Mouse (Mus musculus): ENCODE data around the gene Olig3. TPM values are rescaled to one million over a fixed set of nuclear protein-coding genes. Genes with fewer than 3 reads are reported as not detected.
"Not testable (repeated sequence)": the region's sequence is repeated elsewhere in the genome, so short reads cannot be mapped to it uniquely, and the experiment has no call there.

Olig3 gene
- total and polyA plus RNA-seq, 2 experiments = not detected

DNA sequence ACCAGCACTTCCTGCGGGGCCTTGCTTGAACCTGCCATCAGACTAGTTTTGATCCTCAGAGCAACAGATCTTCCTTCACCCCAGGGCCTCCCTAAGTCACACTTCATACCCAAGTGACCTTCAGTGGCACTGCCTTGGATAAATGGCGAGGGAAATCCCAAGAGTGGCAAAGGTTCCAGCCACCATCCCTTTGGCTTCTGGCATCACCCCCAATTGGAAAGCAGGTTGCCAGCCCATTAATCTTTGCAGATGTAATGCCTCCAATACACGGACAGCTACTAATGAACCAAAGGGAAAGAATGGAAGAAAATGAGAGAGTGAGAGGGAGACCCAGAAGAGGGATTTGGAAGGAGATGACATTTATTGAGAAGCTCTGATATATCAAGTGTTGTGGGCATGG lies 18.0 kb downstream of the Olig3 start:
- no peak for DNase-seq (ENCODE audit: extremely low read depth, low read depth, low spot score)
- Histone ChIP-seq H3K79me2 (ENCODE audit: control insufficient read depth, insufficient read depth, low read length) (no peaks in the 10 kb centered on the region), H3K27ac (replicated peaks; ENCODE audit: insufficient read depth, low read depth, low read length) (no peak overlapping the region), H3K9ac (ENCODE audit: low read depth, low read length) (no peak overlapping the region), H3K36me3 (ENCODE audit: control insufficient read depth, insufficient read depth, low read length) (no peaks in the 10 kb centered on the region), H3K27me3 (ENCODE audit: control insufficient read depth, insufficient read depth, low read length) (no peaks in the 10 kb centered on the region), H3K4me3 (ENCODE audit: insufficient read depth, low read depth, low read length) (no peak overlapping the region), H3K4me1 (ENCODE audit: control insufficient read depth, insufficient read depth, low read length) (no peaks in the 10 kb centered on the region)
- TF ChIP-seq CTCF (IDR thresholded peaks at IDR 0.05; ENCODE audit: low read depth, low read length) (no peak), POLR2A (IDR thresholded peaks at IDR 0.05; ENCODE audit: extremely low read depth, insufficient read depth, low read length) (no peak)
- WGBS = 85% methylated on average over 3 of the region's 3 CpGs

GRCm38 (mm10) chr10:19375838-19376237 lies 19.5 kb downstream of the Olig3 start:
- Histone ChIP-seq H3K9ac (ENCODE audit: low read depth, low read length) (no peak overlapping the region), H3K79me2 (ENCODE audit: control insufficient read depth, insufficient read depth, low read length) (no peaks in the 10 kb centered on the region), H3K4me1 (ENCODE audit: control insufficient read depth, insufficient read depth, low read length) (no peaks in the 10 kb centered on the region), H3K36me3 (ENCODE audit: control insufficient read depth, insufficient read depth, low read length) (no peaks in the 10 kb centered on the region), H3K4me3 (ENCODE audit: insufficient read depth, low read depth, low read length) (no peak overlapping the region), H3K27ac (replicated peaks; ENCODE audit: insufficient read depth, low read depth, low read length) (no peak overlapping the region), H3K27me3 (ENCODE audit: control insufficient read depth, insufficient read depth, low read length) (no peaks in the 10 kb centered on the region)
- TF ChIP-seq CTCF (IDR thresholded peaks at IDR 0.05; ENCODE audit: low read depth, low read length) (no peak), POLR2A (IDR thresholded peaks at IDR 0.05; ENCODE audit: extremely low read depth, insufficient read depth, low read length) (no peak)
- DNase-seq (ENCODE audit: extremely low read depth, low read depth, low spot score) = no peak
- 95% methylated on average over 2 of the region's 2 CpGs for WGBS

GRCm38 (mm10) chr10:19380971-19381370 lies 24.6 kb downstream of the Olig3 start:
- WGBS = 98% methylated on average over 1 of the region's 1 CpGs

DNA sequence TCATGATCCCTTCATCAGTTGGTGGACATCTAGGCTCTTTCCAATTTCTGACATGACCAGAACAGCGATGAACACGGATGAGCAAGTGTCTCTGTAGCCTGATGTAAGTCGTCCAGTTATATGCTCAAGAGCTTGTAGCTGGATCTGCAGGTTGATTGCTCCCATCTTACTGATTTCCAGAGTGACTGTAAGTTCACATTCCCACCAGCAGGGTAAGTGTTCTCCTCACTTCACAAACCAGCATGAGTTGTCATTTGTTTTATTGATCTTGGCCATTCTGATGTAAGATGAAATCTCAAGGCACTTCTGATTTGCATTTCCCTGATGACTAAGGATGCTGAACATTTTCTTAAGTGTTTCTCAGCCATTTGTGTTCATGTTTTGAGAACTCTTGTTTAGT lies 27.8 kb downstream of the Olig3 start:
- H3K79me2 ChIP-seq (ENCODE audit: control insufficient read depth, insufficient read depth, low read length) = no peaks in the 10 kb centered on the region
- 88% methylated on average over 3 of the region's 3 CpGs for WGBS
- no peaks in the 10 kb centered on the region for H3K4me1 ChIP-seq (ENCODE audit: control insufficient read depth, insufficient read depth, low read length)

More at GRCm38 (mm10) chr10:19380971-19381370, 24.6 kb downstream of the Olig3 start:
- H3K27ac ChIP-seq (replicated peaks; ENCODE audit: insufficient read depth, low read depth, low read length); H3K79me2 ChIP-seq (ENCODE audit: control insufficient read depth, insufficient read depth, low read length); H3K9ac ChIP-seq (ENCODE audit: low read depth, low read length); H3K4me1 ChIP-seq (ENCODE audit: control insufficient read depth, insufficient read depth, low read length); H3K36me3 ChIP-seq (ENCODE audit: control insufficient read depth, insufficient read depth, low read length); H3K4me3 ChIP-seq (ENCODE audit: insufficient read depth, low read depth, low read length); DNase-seq (ENCODE audit: extremely low read depth, low read depth, low spot score); H3K27me3 ChIP-seq (ENCODE audit: control insufficient read depth, insufficient read depth, low read length): not testable (repeated sequence)

GRCm38 (mm10) chr10:19391819-19392218 lies 35.5 kb downstream of the Olig3 start:
- Histone ChIP-seq H3K79me2 (ENCODE audit: control insufficient read depth, insufficient read depth, low read length) (no peaks in the 10 kb centered on the region), H3K4me3 (ENCODE audit: insufficient read depth, low read depth, low read length) (no peak overlapping the region), H3K36me3 (ENCODE audit: control insufficient read depth, insufficient read depth, low read length) (no peaks in the 10 kb centered on the region), H3K27ac (replicated peaks; ENCODE audit: insufficient read depth, low read depth, low read length) (no peak overlapping the region), H3K4me1 (ENCODE audit: control insufficient read depth, insufficient read depth, low read length) (no peaks in the 10 kb centered on the region), H3K27me3 (ENCODE audit: control insufficient read depth, insufficient read depth, low read length) (0 out of 2 replicates have a peak, but pooled peaks cover 3% of the 10 kb centered on the region), H3K9ac (ENCODE audit: low read depth, low read length) (no peak overlapping the region)
- TF ChIP-seq CTCF (IDR thresholded peaks at IDR 0.05; ENCODE audit: low read depth, low read length) = no peak
- WGBS = 87% methylated on average over 4 of the region's 4 CpGs
- DNase-seq (ENCODE audit: extremely low read depth, low read depth, low spot score) = no peak

More for the DNA sequence above, 27.8 kb downstream of the Olig3 start:
- no peak for TF ChIP-seq POLR2A (IDR thresholded peaks at IDR 0.05; ENCODE audit: extremely low read depth, insufficient read depth, low read length)
- TF ChIP-seq CTCF (IDR thresholded peaks at IDR 0.05; ENCODE audit: low read depth, low read length) = no peak
- H3K36me3 ChIP-seq (ENCODE audit: control insufficient read depth, insufficient read depth, low read length) = no peaks in the 10 kb centered on the region
- H3K27ac ChIP-seq (replicated peaks; ENCODE audit: insufficient read depth, low read depth, low read length) = no peak overlapping the region
- no peak overlapping the region for H3K9ac ChIP-seq (ENCODE audit: low read depth, low read length)
- H3K27me3 ChIP-seq (ENCODE audit: control insufficient read depth, insufficient read depth, low read length) = no peaks in the 10 kb centered on the region
- no peak overlapping the region for H3K4me3 ChIP-seq (ENCODE audit: insufficient read depth, low read depth, low read length)
- DNase-seq (ENCODE audit: extremely low read depth, low read depth, low spot score) = peak; percentile 5

DNA sequence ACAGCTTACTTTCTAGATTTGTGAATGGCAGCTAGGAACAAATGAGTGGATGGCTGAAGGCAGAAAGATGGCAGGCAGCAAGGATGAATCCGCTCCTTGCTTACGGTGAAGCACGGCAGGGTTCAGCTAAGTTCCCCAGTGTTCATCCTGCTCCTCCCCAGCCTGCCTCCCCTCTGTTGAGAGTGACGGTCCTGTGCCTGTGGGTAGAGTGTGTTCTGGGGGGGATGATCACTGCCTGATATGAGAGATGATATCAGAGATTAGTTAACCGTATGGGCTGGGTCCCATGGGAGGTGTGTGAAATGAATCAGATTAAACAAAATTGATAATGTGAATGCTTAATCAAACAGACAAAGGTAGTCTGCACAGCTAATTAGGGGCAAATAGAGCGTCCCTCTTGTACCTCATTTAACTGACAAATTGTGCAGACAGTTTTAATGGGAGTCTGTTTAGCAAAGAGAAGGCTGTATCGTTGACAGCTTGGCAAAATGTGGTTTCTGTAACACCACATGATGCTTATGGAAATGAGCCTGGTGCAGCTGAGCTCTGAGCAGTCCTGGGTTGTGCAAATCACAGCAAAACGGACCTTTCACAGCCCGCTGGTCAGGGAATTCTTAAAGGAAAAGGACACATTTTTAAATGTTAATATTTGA lies 40.3 kb downstream of the Olig3 start:
- Histone ChIP-seq H3K27ac (replicated peaks; ENCODE audit: insufficient read depth, low read depth, low read length) (no peak overlapping the region), H3K36me3 (ENCODE audit: control insufficient read depth, insufficient read depth, low read length) (no peaks in the 10 kb centered on the region), H3K79me2 (ENCODE audit: control insufficient read depth, insufficient read depth, low read length) (no peaks in the 10 kb centered on the region), H3K9ac (ENCODE audit: low read depth, low read length) (no peak overlapping the region), H3K4me3 (ENCODE audit: insufficient read depth, low read depth, low read length) (no peak overlapping the region), H3K27me3 (ENCODE audit: control insufficient read depth, insufficient read depth, low read length) (0 out of 2 replicates have a peak, but pooled peaks cover 3% of the 10 kb centered on the region), H3K4me1 (ENCODE audit: control insufficient read depth, insufficient read depth, low read length) (no peaks in the 10 kb centered on the region)
- no peak for TF ChIP-seq CTCF (IDR thresholded peaks at IDR 0.05; ENCODE audit: low read depth, low read length)
- no peak for TF ChIP-seq POLR2A (IDR thresholded peaks at IDR 0.05; ENCODE audit: extremely low read depth, insufficient read depth, low read length)
- DNase-seq (ENCODE audit: extremely low read depth, low read depth, low spot score) = no peak
- 69% methylated on average over 9 of the region's 9 CpGs for WGBS
